Mouse (Mus musculus) cerebellum, postnatal 4 days (tissue): ENCODE results near the gene Pck1.
"Not testable (repeated sequence)": the region's sequence is repeated elsewhere in the genome, so short reads cannot be mapped to it uniquely, and the experiment has no call there.

Experiments
- DNase-seq, 2 experiments: peaks; one replicate each; pipeline ENCODE4 v3.0.0; 2022; ENCODE audit warnings: low spot score in 2 of 2, mixed read lengths in 1 of 2

Pck1 gene

GRCm38 (mm10) chr2:173152436-173153151, at the start of gene Pck1:
Gene Pck1, plus strand, starts transcription at chr2:173153048.
- DNase-seq, result no peak

GRCm38 (mm10) chr2:173106409-173106808, 46.4 kb upstream of the Pck1 start:
- no peak for DNase-seq

GRCm38 (mm10) chr2:173106889-173107785, 45.7 kb upstream of the Pck1 start:
- DNase-seq, result peak in 1 of 2 experiments; percentile 67

GRCm38 (mm10) chr2:173108509-173109190, 44.2 kb upstream of the Pck1 start:
- DNase-seq, result no peak

GRCm38 (mm10) chr2:173109510-173109909, 43.3 kb upstream of the Pck1 start:
- no peak for DNase-seq

- no peak for DNase-seq
Measured at GRCm38 (mm10) chr2:173110571-173110970, 42.3 kb upstream of the Pck1 start.

- DNase-seq, result not testable (repeated sequence)
Measured at GRCm38 (mm10) chr2:173113796-173114195, 39.1 kb upstream of the Pck1 start.

GRCm38 (mm10) chr2:173119023-173119944, 33.6 kb upstream of the Pck1 start, which contains the start of gene Ctcfl:
Gene Ctcfl, minus strand, starts transcription at chr2:173119525.
- DNase-seq, result no peak

GRCm38 (mm10) chr2:173120117-173120516, 32.7 kb upstream of the Pck1 start:
- DNase-seq, result not testable (repeated sequence)

- DNase-seq, result no peak
Measured at GRCm38 (mm10) chr2:173124022-173124735, 28.7 kb upstream of the Pck1 start.

GRCm38 (mm10) chr2:173126386-173126785, 26.5 kb upstream of the Pck1 start:
- no peak for DNase-seq

GRCm38 (mm10) chr2:173129111-173129510, 23.7 kb upstream of the Pck1 start:
- DNase-seq, result no peak

- DNase-seq, result no peak
Measured at GRCm38 (mm10) chr2:173132262-173132661, 20.6 kb upstream of the Pck1 start.

GRCm38 (mm10) chr2:173132794-173133300, 20.0 kb upstream of the Pck1 start:
- DNase-seq, result no peak

GRCm38 (mm10) chr2:173134695-173135094, 18.2 kb upstream of the Pck1 start:
- no peak for DNase-seq

- no peak for DNase-seq
Measured at GRCm38 (mm10) chr2:173138323-173139239, 14.3 kb upstream of the Pck1 start.

- no peak for DNase-seq
Measured at GRCm38 (mm10) chr2:173143611-173144010, 9.2 kb upstream of the Pck1 start.

GRCm38 (mm10) chr2:173145808-173146207, 7.0 kb upstream of the Pck1 start:
- no peak for DNase-seq

GRCm38 (mm10) chr2:173146728-173147127, 6.1 kb upstream of the Pck1 start:
- DNase-seq, result no peak
